Mouse (Mus musculus) lung, embryonic 14.5 days (tissue): Measurements from ENCODE around the gene Xirp2. TPM values are rescaled to one million over a fixed set of nuclear protein-coding genes. Genes with fewer than 3 reads are reported as not detected.
"Not testable (repeated sequence)": the region's sequence is repeated elsewhere in the genome, so short reads cannot be mapped to it uniquely, and the experiment has no call there.

Experiments used
- ATAC-seq: fragments of 200-750 bp; cut with Nextera tagmentation; 2 replicates; pipeline ENCODE4 v1.8.0; 2017; ENCODE audit warnings: mild to moderate bottlenecking, moderate TSS enrichment, moderate library complexity; ENCODE audit not compliant: insufficient read depth
- DNase-seq: peaks from one replicate; pipeline ENCODE4 v3.0.0-alpha.2; 2015
- H3K27ac ChIP-seq: fragments of 300-500 bp; sonication (generic); 2 replicates; pipeline ENCODE4 v1.5.1; 2014; ENCODE audit warnings: low read depth, mild to moderate bottlenecking, moderate library complexity
- H3K27me3 ChIP-seq: fragments of 300-500 bp; sonication (generic); 2 replicates; pipeline ENCODE4 v1.6.1; 2014; ENCODE audit warnings: low read length, control low read depth; ENCODE audit not compliant: insufficient read depth
- H3K36me3 ChIP-seq: fragments of 300-500 bp; sonication (generic); 2 replicates; pipeline ENCODE4 v1.6.1; 2014; ENCODE audit warnings: control low read depth; ENCODE audit not compliant: insufficient read depth
- H3K4me1 ChIP-seq: fragments of 300-500 bp; sonication (generic); 2 replicates; pipeline ENCODE4 v1.6.1; 2014; ENCODE audit warnings: antibody characterized with exemption, control low read depth; ENCODE audit not compliant: insufficient read depth
- H3K4me2 ChIP-seq: fragments of 300-500 bp; sonication (generic); 2 replicates; pipeline ENCODE4 v1.6.1; 2014; ENCODE audit warnings: mild to moderate bottlenecking
- H3K4me3 ChIP-seq: fragments of 300-500 bp; sonication (generic); 2 replicates; pipeline ENCODE4 v1.5.1; 2014; ENCODE audit warnings: low read depth, low read length
- H3K9ac ChIP-seq: fragments of 300-500 bp; sonication (generic); 2 replicates; pipeline ENCODE4 v1.6.1; 2014
- H3K9me3 ChIP-seq: fragments of 300-500 bp; sonication (generic); 2 replicates; pipeline ENCODE4 v1.6.1; 2016; ENCODE audit warnings: low read depth, low read length, control low read depth
- CTCF ChIP-seq: IDR thresholded peaks from 2 replicates; pipeline ENCODE4 v1.5.1; 2016; ENCODE audit warnings: antibody characterized with exemption, low read depth
- WGBS: fragments of 180-500 bp; shearing (Covaris S2); extraction: QIAGEN DNeasy Blood & Tissue Kit; methylation state at CpG from one replicate; pipeline ENCODE4 v1.1.7; 2014; 5-methylcytosine and 5-hydroxymethylcytosine counted together
- polyA plus RNA-seq: library from polyadenylated mRNA; unstranded; fragments of >200 nt; fragmentation: Nextera tagmentation; extraction: Ambion mirVana; gene quantifications from 2 replicates; pipeline ENCODE4 v1.2.1, GENCODE M21; 2014

Gene Xirp2
- not detected in 2 replicates for polyA plus RNA-seq

GRCm38 (mm10) chr2:67445780-67446179, at the start of gene Xirp2:
TSS of gene Xirp2 (plus strand) at chr2:67446002.
- no peak for TF ChIP-seq CTCF
- Histone ChIP-seq H3K27ac (no peak within 1 kb of the TSS), H3K36me3 (no peaks in the 10 kb centered on the region), H3K4me2 (no peak within 1 kb of the TSS), H3K4me1 (no peaks in the 10 kb centered on the region), H3K9ac (no peak within 1 kb of the TSS), H3K9me3 (no peaks in the 10 kb centered on the region), H3K27me3 (no peaks in the 10 kb centered on the region), H3K4me3 (no peak within 1 kb of the TSS)
- WGBS, result 73% methylated on average over 3 of the region's 3 CpGs
- no peak for DNase-seq
- no peak for ATAC-seq

DNA sequence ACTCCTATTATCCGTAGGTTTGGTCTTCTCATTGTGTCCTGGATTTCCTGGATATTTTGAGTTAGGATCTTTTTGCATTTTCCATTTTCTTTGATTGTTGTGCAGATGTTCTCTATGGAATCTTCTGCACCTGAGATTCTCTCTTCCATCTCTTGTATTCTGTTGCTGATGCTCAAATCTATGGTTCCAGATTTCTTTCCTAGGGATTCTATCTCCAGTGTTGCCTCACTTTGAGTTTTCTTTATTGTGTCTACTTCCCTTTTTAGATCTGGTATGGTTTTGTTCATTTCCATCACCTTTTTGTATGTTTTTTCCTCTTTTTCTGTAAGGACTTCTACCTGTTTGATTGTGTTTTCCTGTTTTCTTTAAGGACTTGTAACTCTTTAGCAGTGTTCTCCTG, 32.4 kb upstream of the Xirp2 start, which contains the start of gene Gm21830:
Gene Gm21830 (plus strand): TSS at position 301 of the 400 bp plus-strand sequence.
- H3K4me2 ChIP-seq, H3K9ac ChIP-seq, H3K9me3 ChIP-seq, H3K4me1 ChIP-seq, H3K4me3 ChIP-seq, DNase-seq, ATAC-seq, H3K27me3 ChIP-seq, H3K27ac ChIP-seq, H3K36me3 ChIP-seq: not testable (repeated sequence)
- whole genome bisulfite sequencing, result no CpG with 5 or more reads among the region's 1 CpGs

DNA sequence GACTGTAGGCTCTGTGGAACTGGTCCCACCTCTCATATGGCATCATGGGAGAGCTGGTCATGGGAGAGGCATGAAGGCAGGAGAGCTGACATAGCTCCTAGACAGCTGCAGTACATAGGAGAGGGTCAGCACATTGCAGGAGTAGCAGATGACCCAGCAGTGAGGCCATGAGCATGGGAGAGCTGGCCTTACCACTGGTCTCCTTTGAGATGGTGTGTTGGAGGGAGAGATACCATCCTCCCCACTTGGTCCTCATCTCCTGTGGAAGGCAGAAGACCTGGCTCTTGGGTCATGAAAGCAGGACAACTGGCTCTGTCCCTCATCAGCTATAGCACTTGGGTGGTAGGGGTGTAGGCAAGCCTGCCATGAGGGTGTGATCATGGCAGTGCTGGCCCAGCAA, 24.9 kb upstream of the Xirp2 start:
- H3K9ac ChIP-seq, result no peak overlapping the region
- ATAC-seq (no peak), DNase-seq (no peak)
- no peaks in the 10 kb centered on the region for H3K4me1 ChIP-seq
- no peak for TF ChIP-seq CTCF
- H3K27me3 ChIP-seq, result no peaks in the 10 kb centered on the region
- H3K27ac ChIP-seq, result no peak overlapping the region
- no peak overlapping the region for H3K4me3 ChIP-seq
- H3K36me3 ChIP-seq, result no peaks in the 10 kb centered on the region
- no peak overlapping the region for H3K4me2 ChIP-seq
- no peaks in the 10 kb centered on the region for H3K9me3 ChIP-seq

- no peak for TF ChIP-seq CTCF
- ATAC-seq, result no peak
- no peak overlapping the region for H3K4me3 ChIP-seq
- no peak overlapping the region for H3K4me2 ChIP-seq
- no peaks in the 10 kb centered on the region for H3K9me3 ChIP-seq
- DNase-seq, result no peak
- no peak overlapping the region for H3K27ac ChIP-seq
- H3K9ac ChIP-seq, result no peak overlapping the region
- 75% methylated on average over 1 of the region's 1 CpGs for WGBS
- no peaks in the 10 kb centered on the region for H3K36me3 ChIP-seq
- no peaks in the 10 kb centered on the region for H3K27me3 ChIP-seq
- H3K4me1 ChIP-seq, result no peaks in the 10 kb centered on the region
These were observed 23.0 kb upstream of the Xirp2 start for GRCm38 (mm10) chr2:67422799-67423198.

DNA sequence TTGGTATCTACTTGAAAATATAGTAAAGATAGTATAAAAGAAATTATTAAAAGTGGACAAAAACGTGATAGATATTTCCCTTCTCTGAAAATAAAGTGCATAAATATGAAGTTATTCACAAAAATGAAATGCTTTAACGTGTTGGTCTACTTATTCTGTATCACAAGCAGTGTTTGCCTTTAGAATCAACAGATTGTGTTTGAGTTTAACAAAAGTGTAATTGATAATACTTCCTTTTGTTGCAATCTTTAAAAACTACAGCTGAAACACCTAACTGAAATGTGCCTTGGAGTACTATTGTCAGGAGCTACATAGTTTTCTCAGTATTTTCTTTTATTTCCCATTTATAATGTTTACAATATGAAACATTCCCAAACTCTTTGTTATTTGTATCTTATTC, 12.7 kb upstream of the Xirp2 start, which contains the start of gene Gm26727:
Gene Gm26727 (minus strand): TSS at position 101 of the 400 bp plus-strand sequence.
- H3K27ac ChIP-seq, result no peak within 1 kb of the TSS
- H3K9ac ChIP-seq, result no peak within 1 kb of the TSS
- H3K36me3 ChIP-seq, result no peaks in the 10 kb centered on the region
- H3K4me2 ChIP-seq, result no peak within 1 kb of the TSS
- DNase-seq (no peak), ATAC-seq (no peak)
- no peak for TF ChIP-seq CTCF
- H3K4me3 ChIP-seq, result no peak within 1 kb of the TSS
- H3K27me3 ChIP-seq, result no peaks in the 10 kb centered on the region
- WGBS, result 54% methylated on average over 2 of the region's 2 CpGs
- no peaks in the 10 kb centered on the region for H3K4me1 ChIP-seq
- H3K9me3 ChIP-seq, result no peaks in the 10 kb centered on the region

DNA sequence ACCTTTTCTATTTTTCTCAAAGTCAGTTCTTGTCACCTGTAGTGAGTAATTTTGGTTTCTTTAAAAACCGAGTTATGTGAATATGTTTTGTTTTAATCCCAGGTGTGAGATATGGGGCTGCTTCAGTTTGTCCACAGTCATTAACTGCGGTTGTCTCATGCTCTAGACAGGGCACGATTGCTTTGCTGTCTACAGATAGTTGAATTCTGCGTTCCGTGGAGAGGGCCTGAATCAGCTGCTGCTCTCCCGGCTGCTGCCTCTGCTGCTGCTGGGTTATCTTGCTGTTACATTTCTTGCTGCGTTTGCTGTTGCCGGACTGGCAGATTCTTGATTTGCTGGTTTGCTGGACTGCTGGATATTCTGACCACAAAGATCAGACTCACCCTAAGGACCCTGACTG, 7.5 kb upstream of the Xirp2 start:
- Histone ChIP-seq H3K9ac (no peak overlapping the region), H3K27ac (no peak overlapping the region), H3K27me3 (no peaks in the 10 kb centered on the region), H3K4me3 (no peak overlapping the region), H3K4me2 (no peak overlapping the region), H3K4me1 (no peaks in the 10 kb centered on the region), H3K9me3 (no peaks in the 10 kb centered on the region), H3K36me3 (no peaks in the 10 kb centered on the region)
- no peak for DNase-seq
- no peak for ATAC-seq
- no peak for TF ChIP-seq CTCF
- 69% methylated on average over 8 of the region's 8 CpGs for WGBS

- H3K27me3 ChIP-seq, result no peaks in the 10 kb centered on the region
- no peaks in the 10 kb centered on the region for H3K9me3 ChIP-seq
- H3K36me3 ChIP-seq, result no peaks in the 10 kb centered on the region
- ATAC-seq (no peak), DNase-seq (no peak)
- no peak overlapping the region for H3K4me2 ChIP-seq
- no peak overlapping the region for H3K4me3 ChIP-seq
- H3K27ac ChIP-seq, result no peak overlapping the region
- no peaks in the 10 kb centered on the region for H3K4me1 ChIP-seq
- WGBS, result 42% methylated on average over 1 of the region's 1 CpGs
- no peak for TF ChIP-seq CTCF
- no peak overlapping the region for H3K9ac ChIP-seq
These were observed 970 bp downstream of the Xirp2 start for GRCm38 (mm10) chr2:67446772-67447171.

- H3K4me3 ChIP-seq, result no peak overlapping the region
- no peak overlapping the region for H3K4me2 ChIP-seq
- H3K4me1 ChIP-seq, result no peaks in the 10 kb centered on the region
- no peak for TF ChIP-seq CTCF
- H3K36me3 ChIP-seq, result no peaks in the 10 kb centered on the region
- DNase-seq (no peak), ATAC-seq (no peak)
- H3K9ac ChIP-seq, result no peak overlapping the region
- WGBS, result 64% methylated on average over 12 of the region's 12 CpGs
- H3K27ac ChIP-seq, result no peak overlapping the region
- H3K27me3 ChIP-seq, result no peaks in the 10 kb centered on the region
- H3K9me3 ChIP-seq, result no peaks in the 10 kb centered on the region
These were observed 1.4 kb downstream of the Xirp2 start for GRCm38 (mm10) chr2:67447206-67447605.
